9 mouse cellular contexts compared by ENCODE assay signal in genomic region chr1:170431312-170431711, GRCm38 (mm10).
DNase-seq lines count a peak whose midpoint lies in the region; ATAC-seq and TF ChIP-seq lines count a peak whose summit lies in the region.
"Had no signal": no experiment of that assay in that cellular context is flagged by ENCODE, and none has a peak within 500 bp of the region (broad histone marks: within the 10 kb centered on the region; RNA-seq: fewer than 3 reads in every experiment).

No protein-coding gene starts in this region.

- H3K9ac ChIP-seq in midbrain, embryonic 11.5 days (ENCODE audit: low read length), result no peak overlapping the region
- H3K9ac ChIP-seq in heart, embryonic 12.5 days, result no peak overlapping the region

- H3K4me1 ChIP-seq in kidney, adult 2 months (ENCODE audit: control insufficient read depth, insufficient read depth, low read length), result peaks cover 55% of the 10 kb centered on the region
- H3K4me1 ChIP-seq in midbrain, embryonic 10.5 days, result peaks cover 26% of the 10 kb centered on the region
- H3K4me1 ChIP-seq in midbrain, embryonic 11.5 days (ENCODE audit: control insufficient read depth, insufficient read depth, low read length), result no peaks in the 10 kb centered on the region
- H3K4me1 ChIP-seq in heart, embryonic 12.5 days (replicated peaks), result peaks cover 34% of the 10 kb centered on the region

- no peaks in the 10 kb centered on the region for H3K9me3 ChIP-seq in midbrain, embryonic 10.5 days (replicated peaks)
- no peaks in the 10 kb centered on the region for H3K9me3 ChIP-seq in midbrain, embryonic 11.5 days (ENCODE audit: control insufficient read depth, low read length)
- H3K9me3 ChIP-seq in heart, embryonic 12.5 days (replicated peaks), result no peaks in the 10 kb centered on the region

- peak overlapping the region; percentile 60; the same call in 1 of the 2 replicates for H3K27ac ChIP-seq in kidney, adult 2 months (ENCODE audit: insufficient read depth, low read depth, low read length)
- H3K27ac ChIP-seq in midbrain, embryonic 10.5 days (replicated peaks), result peak overlapping the region; percentile 33; the same call in 1 of the 2 replicates
- H3K27ac ChIP-seq in midbrain, embryonic 11.5 days (ENCODE audit: low read depth, low read length), result no peak overlapping the region
- H3K27ac ChIP-seq in heart, embryonic 12.5 days (ENCODE audit: poor library complexity, severe bottlenecking), result peak overlapping the region; percentile 55
- H3K27ac ChIP-seq: heart, adult 2 months had no signal

- TF ChIP-seq CTCF in kidney, adult 2 months (conservative IDR thresholded peaks at IDR 0.05; ENCODE audit: insufficient read depth, insufficient read length, low read depth, low read length), result no peak

- H3K4me3 ChIP-seq in kidney, adult 2 months (ENCODE audit: insufficient read depth, low read depth, low read length), result no peak overlapping the region
- no peak overlapping the region for H3K4me3 ChIP-seq in midbrain, embryonic 10.5 days
- H3K4me3 ChIP-seq in midbrain, embryonic 11.5 days (ENCODE audit: low read depth, low read length), result no peak overlapping the region
- no peak overlapping the region for H3K4me3 ChIP-seq in heart, embryonic 12.5 days
- H3K4me3 ChIP-seq: heart, adult 2 months had no signal

- no peaks in the 10 kb centered on the region for H3K27me3 ChIP-seq in kidney, adult 2 months (replicated peaks; ENCODE audit: control insufficient read depth, insufficient read depth, low read length)
- no peaks in the 10 kb centered on the region; the same call in 1 of the 2 replicates for H3K27me3 ChIP-seq in midbrain, embryonic 10.5 days (ENCODE audit: low read depth, poor library complexity, severe bottlenecking)
- no peaks in the 10 kb centered on the region for H3K27me3 ChIP-seq in midbrain, embryonic 11.5 days (ENCODE audit: control insufficient read depth, insufficient read depth, low read length)
- no peaks in the 10 kb centered on the region for H3K27me3 ChIP-seq in heart, embryonic 12.5 days (replicated peaks)

- no peak for ATAC-seq in midbrain, embryonic 11.5 days (ENCODE audit: low FRiP score)
- peak; percentile 60 for ATAC-seq in heart, embryonic 12.5 days (ENCODE audit: insufficient number of reproducible peaks, low FRiP score)
- ATAC-seq: forebrain, embryonic 14.5 days had no signal

- 78% methylated on average over 5 of the region's 5 CpGs for WGBS in kidney, adult 2 months
- 68% methylated on average over 5 of the region's 5 CpGs for whole genome bisulfite sequencing in midbrain, embryonic 10.5 days
- WGBS in midbrain, embryonic 11.5 days, result 70% methylated on average over 5 of the region's 5 CpGs
- WGBS in heart, embryonic 12.5 days, result 26% methylated on average over 5 of the region's 5 CpGs

- TF ChIP-seq POLR2A in kidney, adult 2 months (IDR thresholded peaks at IDR 0.05; ENCODE audit: low read depth, low read length), result no peak

- no peak for DNase-seq in kidney, adult 2 months
- DNase-seq in kidney, adult 8-10 months, result no peak
- no peak for DNase-seq in midbrain, embryonic 10.5 days (ENCODE audit: low spot score)
- DNase-seq in midbrain, embryonic 11.5 days (ENCODE audit: low spot score, missing footprints), result no peak
- peak; percentile 23 for DNase-seq in lung, postnatal 14 days
- DNase-seq in gastrocnemius, postnatal 4 days (ENCODE audit: low spot score in 2 of 2), result no peak

- no peaks in the 10 kb centered on the region for H3K36me3 ChIP-seq in kidney, adult 2 months (ENCODE audit: control insufficient read depth, insufficient read depth, low read length)
- H3K36me3 ChIP-seq in midbrain, embryonic 10.5 days, result no peaks in the 10 kb centered on the region
- no peaks in the 10 kb centered on the region for H3K36me3 ChIP-seq in midbrain, embryonic 11.5 days (ENCODE audit: control insufficient read depth, insufficient read depth, low read length)
- no peaks in the 10 kb centered on the region for H3K36me3 ChIP-seq in heart, embryonic 12.5 days

- H3K4me2 ChIP-seq in midbrain, embryonic 11.5 days, result no peak overlapping the region
- H3K4me2 ChIP-seq in heart, embryonic 12.5 days, result no peak overlapping the region
